Mouse (Mus musculus) neural tube, embryonic 11.5 days (tissue): ENCODE measurements at regions not wholly inside any gene's neighbourhood (a gene's known extent, or its start where the extent isn't known, plus 50 kb on each side); places are given as distances from the start of the nearest gene placed in this dataset.
A peak's percentile ranks its signal among the peaks of the same experiment; 100 is the strongest.
"Not testable (repeated sequence)": the region's sequence is repeated elsewhere in the genome, so short reads cannot be mapped to it uniquely, and the experiment has no call there.

Experiments
- ATAC-seq: fragments of 200-750 bp; cut with Nextera tagmentation; 2 replicates; pipeline ENCODE4 v1.8.0; 2017; ENCODE audit warnings: moderate number of reproducible peaks, mild to moderate bottlenecking, moderate TSS enrichment, moderate library complexity; ENCODE audit not compliant: insufficient read depth, low FRiP score, low TSS enrichment
- DNase-seq: peaks from one replicate; pipeline ENCODE4 v3.0.0-alpha.2; 2015; ENCODE audit warnings: low spot score
- H3K27ac ChIP-seq: fragments of 300-500 bp; sonication (generic); 2 replicates; pipeline ENCODE4 v1.5.1; 2014; ENCODE audit warnings: low read depth, mild to moderate bottlenecking, low read length
- H3K27me3 ChIP-seq: fragments of 300-500 bp; sonication (generic); 2 replicates; pipeline ENCODE4 v1.6.1; 2014; ENCODE audit warnings: mild to moderate bottlenecking, low read length, mixed read lengths; ENCODE audit not compliant: control insufficient read depth, insufficient read depth
- H3K36me3 ChIP-seq: fragments of 300-500 bp; sonication (generic); 2 replicates; pipeline ENCODE4 v1.6.1; 2014; ENCODE audit warnings: mild to moderate bottlenecking, low read length, moderate library complexity, mixed read lengths; ENCODE audit not compliant: control insufficient read depth, insufficient read depth
- H3K4me1 ChIP-seq: fragments of 300-500 bp; sonication (generic); 2 replicates; pipeline ENCODE4 v1.6.1; 2014; ENCODE audit warnings: low read length, mixed read lengths; ENCODE audit not compliant: control insufficient read depth, insufficient read depth
- H3K4me2 ChIP-seq: fragments of 300-500 bp; sonication (generic); 2 replicates; pipeline ENCODE4 v1.6.1; 2014; ENCODE audit warnings: low read depth, mild to moderate bottlenecking, moderate library complexity
- H3K4me3 ChIP-seq: fragments of 300-500 bp; sonication (generic); 2 replicates; pipeline ENCODE4 v1.5.1; 2014; ENCODE audit warnings: low read depth, low read length
- H3K9ac ChIP-seq: fragments of 300-500 bp; sonication (generic); 2 replicates; pipeline ENCODE4 v1.6.1; 2014; ENCODE audit warnings: mild to moderate bottlenecking, low read length
- H3K9me3 ChIP-seq: fragments of 300-500 bp; sonication (generic); 2 replicates; pipeline ENCODE4 v1.6.1; 2016; ENCODE audit warnings: low read length; ENCODE audit not compliant: control insufficient read depth
- WGBS: fragments of 180-500 bp; shearing (Covaris S2); extraction: QIAGEN DNeasy Blood & Tissue Kit; methylation state at CpG from one replicate; pipeline ENCODE4 v1.1.7; 2014; 5-methylcytosine and 5-hydroxymethylcytosine counted together

- peak overlapping the region; percentile 60; the same call in 1 of the 2 replicates for H3K27ac ChIP-seq
- H3K9me3 ChIP-seq, H3K4me1 ChIP-seq, H3K27me3 ChIP-seq, H3K36me3 ChIP-seq, DNase-seq: not testable (repeated sequence)
- ATAC-seq, result peak; percentile 72
- peak overlapping the region; percentile 50 for H3K4me2 ChIP-seq
- peak overlapping the region; percentile 69 for H3K9ac ChIP-seq
- H3K4me3 ChIP-seq, result peak overlapping the region; percentile 39
- WGBS, result 23% methylated on average over 18 of the region's 23 CpGs
Observed at GRCm38 (mm10) chr7:39655287-39655652, 137.7 kb downstream of the Zfp619 start.

- Histone ChIP-seq H3K9ac (peak overlapping the region; percentile 69), H3K4me2 (peak overlapping the region; percentile 50), H3K27ac (peak overlapping the region; percentile 60; the same call in 1 of the 2 replicates), H3K4me3 (peak overlapping the region; percentile 39), H3K36me3 (no peaks in the 10 kb centered on the region), H3K9me3 (no peaks in the 10 kb centered on the region), H3K4me1 (no peaks in the 10 kb centered on the region), H3K27me3 (no peaks in the 10 kb centered on the region)
- ATAC-seq, result peak; percentile 58
- peak; percentile 18 for DNase-seq
- WGBS, result 34% methylated on average over 13 of the region's 13 CpGs
Observed at GRCm38 (mm10) chr7:39655709-39656397, 138.3 kb downstream of the Zfp619 start.

GRCm38 (mm10) chr7:39659597-39659996 is 142.0 kb downstream of the Zfp619 start:
- DNase-seq, result no peak
- Histone ChIP-seq H3K36me3 (no peaks in the 10 kb centered on the region), H3K9me3 (no peaks in the 10 kb centered on the region), H3K4me2 (no peak overlapping the region), H3K27me3 (no peaks in the 10 kb centered on the region), H3K4me1 (no peaks in the 10 kb centered on the region), H3K27ac (no peak overlapping the region), H3K4me3 (no peak overlapping the region), H3K9ac (no peak overlapping the region)
- ATAC-seq, result no peak
- 41% methylated on average over 5 of the region's 5 CpGs for WGBS

GRCm38 (mm10) chr7:39675124-39675846 is 157.7 kb downstream of the Zfp619 start:
- H3K4me3 ChIP-seq, result no peak overlapping the region
- H3K27ac ChIP-seq, result no peak overlapping the region
- no peaks in the 10 kb centered on the region for H3K27me3 ChIP-seq
- H3K9ac ChIP-seq, result no peak overlapping the region
- DNase-seq (no peak), ATAC-seq (no peak)
- no peaks in the 10 kb centered on the region for H3K4me1 ChIP-seq
- no peaks in the 10 kb centered on the region for H3K9me3 ChIP-seq
- WGBS, result 62% methylated on average over 8 of the region's 8 CpGs
- no peak overlapping the region for H3K4me2 ChIP-seq
- no peaks in the 10 kb centered on the region for H3K36me3 ChIP-seq

- Histone ChIP-seq H3K4me2 (no peak overlapping the region), H3K4me3 (no peak overlapping the region), H3K27me3 (no peaks in the 10 kb centered on the region), H3K27ac (no peak overlapping the region), H3K4me1 (no peaks in the 10 kb centered on the region), H3K9ac (no peak overlapping the region), H3K9me3 (no peaks in the 10 kb centered on the region), H3K36me3 (no peaks in the 10 kb centered on the region)
- 74% methylated on average over 1 of the region's 1 CpGs for WGBS
- no peak for ATAC-seq
- DNase-seq, result no peak
Observed at GRCm38 (mm10) chr7:39675847-39676238, 158.3 kb downstream of the Zfp619 start.

GRCm38 (mm10) chr7:39680411-39680810 is 162.8 kb downstream of the Zfp619 start:
- no peaks in the 10 kb centered on the region for H3K27me3 ChIP-seq
- no peaks in the 10 kb centered on the region for H3K36me3 ChIP-seq
- H3K4me2 ChIP-seq, result no peak overlapping the region
- H3K4me1 ChIP-seq, result no peaks in the 10 kb centered on the region
- H3K9me3 ChIP-seq, result no peaks in the 10 kb centered on the region
- H3K4me3 ChIP-seq, result no peak overlapping the region
- ATAC-seq (no peak), DNase-seq (no peak)
- no peak overlapping the region for H3K27ac ChIP-seq
- WGBS, result 44% methylated on average over 2 of the region's 2 CpGs
- H3K9ac ChIP-seq, result no peak overlapping the region

GRCm38 (mm10) chr7:39696589-39696988 is 179.0 kb downstream of the Zfp619 start:
- no peak overlapping the region for H3K27ac ChIP-seq
- WGBS, result 85% methylated on average over 2 of the region's 2 CpGs
- H3K4me3 ChIP-seq, result no peak overlapping the region
- no peaks in the 10 kb centered on the region for H3K27me3 ChIP-seq
- H3K4me1 ChIP-seq, result no peaks in the 10 kb centered on the region
- H3K9ac ChIP-seq, result no peak overlapping the region
- ATAC-seq (no peak), DNase-seq (no peak)
- no peaks in the 10 kb centered on the region for H3K9me3 ChIP-seq
- H3K4me2 ChIP-seq, result no peak overlapping the region
- no peaks in the 10 kb centered on the region for H3K36me3 ChIP-seq

GRCm38 (mm10) chr7:39701506-39701905 is 183.9 kb downstream of the Zfp619 start:
- Histone ChIP-seq H3K4me3 (no peak overlapping the region), H3K36me3 (no peaks in the 10 kb centered on the region), H3K4me2 (no peak overlapping the region), H3K9me3 (no peaks in the 10 kb centered on the region), H3K27ac (no peak overlapping the region), H3K27me3 (no peaks in the 10 kb centered on the region), H3K4me1 (0 out of 2 replicates have a peak, but pooled peaks cover 4% of the 10 kb centered on the region), H3K9ac (no peak overlapping the region)
- DNase-seq (no peak), ATAC-seq (no peak)
- WGBS, result 77% methylated on average over 1 of the region's 2 CpGs
